Mouse (Mus musculus) G1E (cell line): ENCODE results near the gene Prpsap1.

Experiments
- CTCF ChIP-seq: IDR thresholded peaks from 2 replicates; pipeline ENCODE4 v1.5.1; 2012; ENCODE audit warnings: low read depth, low read length, inconsistent platforms, mixed read lengths
- GATA1 ChIP-seq: IDR thresholded peaks from 2 replicates; pipeline ENCODE4 v1.6.1; 2012; ENCODE audit warnings: borderline replicate concordance, low read length, inconsistent platforms, mixed read lengths
- POLR2AphosphoS5 ChIP-seq: IDR thresholded peaks from 2 replicates; pipeline ENCODE4 v1.6.1; 2012; ENCODE audit warnings: low read depth, low read length, inconsistent platforms; ENCODE audit not compliant: insufficient replicate concordance

- no peak for TF ChIP-seq CTCF
- TF ChIP-seq GATA1, result no peak
- no peak for TF ChIP-seq POLR2AphosphoS5
Observed at GRCm38 (mm10) chr11:116476041-116476440, 18.0 kb downstream of the Prpsap1 start.
